ENCODE assay signal across 21 mouse cellular contexts in genomic region chr2:34016350-34017141, GRCm38 (mm10).
DNase-seq lines count a peak whose midpoint lies in the region; ATAC-seq lines count a peak whose summit lies in the region.
"Had no signal": no experiment of that assay in that cellular context is flagged by ENCODE, and none has a peak within 500 bp of the region (broad histone marks: within the 10 kb centered on the region; RNA-seq: fewer than 3 reads in every experiment).

No protein-coding gene starts in this region.

- no peak overlapping the region; the same call in 1 of the 2 replicates for H3K27ac ChIP-seq in midbrain, embryonic 11.5 days (ENCODE audit: low read depth, low read length)
- H3K27ac ChIP-seq in midbrain, embryonic 10.5 days (replicated peaks): no peak overlapping the region; the same call in 1 of the 2 replicates
- H3K27ac ChIP-seq in forebrain, embryonic 14.5 days (ENCODE audit: low read depth, low read length): peak overlapping the region; percentile 56
- peak overlapping the region; percentile 63 for H3K27ac ChIP-seq in hindbrain, embryonic 15.5 days (replicated peaks)
- H3K27ac ChIP-seq in neural tube, embryonic 13.5 days (replicated peaks): peak overlapping the region; percentile 80
- H3K27ac ChIP-seq: embryonic facial prominence, embryonic 15.5 days; stomach, postnatal 0 days had no signal

- no peak for DNase-seq in midbrain, embryonic 11.5 days (ENCODE audit: low spot score, missing footprints)
- DNase-seq in midbrain, embryonic 10.5 days (ENCODE audit: low spot score): no peak
- peak; percentile 83 for DNase-seq in forebrain, embryonic 14.5 days (ENCODE audit: low spot score)
- no peak for DNase-seq in cerebellum, adult 18-20 months
- no peak for DNase-seq in lung, postnatal 10 days
- no peak for DNase-seq in layer of hippocampus, adult 9-11 months
- DNase-seq: adrenal gland, postnatal 14 days; B cell, adult 2 months; cerebellum, adult 8-10 months; gastrocnemius, postnatal 10 days; heart, postnatal 10 days; kidney, adult 9 months; kidney, postnatal 36 days; lung, postnatal 36 days; thymus, postnatal 25 days had no signal

- H3K27me3 ChIP-seq in midbrain, embryonic 11.5 days (ENCODE audit: control insufficient read depth, insufficient read depth, low read length): no peaks in the 10 kb centered on the region
- no peaks in the 10 kb centered on the region for H3K27me3 ChIP-seq in midbrain, embryonic 10.5 days (ENCODE audit: low read depth, poor library complexity, severe bottlenecking)
- H3K27me3 ChIP-seq in forebrain, embryonic 14.5 days (replicated peaks; ENCODE audit: control insufficient read depth, insufficient read depth, low read length): no peaks in the 10 kb centered on the region
- H3K27me3 ChIP-seq in hindbrain, embryonic 15.5 days: no peaks in the 10 kb centered on the region
- no peaks in the 10 kb centered on the region for H3K27me3 ChIP-seq in neural tube, embryonic 13.5 days
- H3K27me3 ChIP-seq: embryonic facial prominence, embryonic 15.5 days had no signal

- peak overlapping the region; percentile 11; the same call in 1 of the 2 replicates for H3K4me2 ChIP-seq in midbrain, embryonic 11.5 days
- H3K4me2 ChIP-seq in forebrain, embryonic 14.5 days (ENCODE audit: low read length): peak overlapping the region; percentile 18
- H3K4me2 ChIP-seq in hindbrain, embryonic 15.5 days: 0 out of 2 replicates have a peak overlapping the region, but pooled peaks have one; percentile 27
- H3K4me2 ChIP-seq in neural tube, embryonic 13.5 days: peak overlapping the region; percentile 13
- H3K4me2 ChIP-seq: embryonic facial prominence, embryonic 15.5 days had no signal

- no peak overlapping the region for H3K4me3 ChIP-seq in midbrain, embryonic 11.5 days (ENCODE audit: low read depth, low read length)
- no peak overlapping the region for H3K4me3 ChIP-seq in midbrain, embryonic 10.5 days
- no peak overlapping the region for H3K4me3 ChIP-seq in forebrain, embryonic 14.5 days (ENCODE audit: low read depth, low read length)
- H3K4me3 ChIP-seq in hindbrain, embryonic 15.5 days: no peak overlapping the region
- no peak overlapping the region for H3K4me3 ChIP-seq in neural tube, embryonic 13.5 days
- H3K4me3 ChIP-seq: embryonic facial prominence, embryonic 15.5 days had no signal

- peaks cover 15% of the 10 kb centered on the region for H3K4me1 ChIP-seq in midbrain, embryonic 11.5 days (ENCODE audit: control insufficient read depth, insufficient read depth, low read length)
- H3K4me1 ChIP-seq in midbrain, embryonic 10.5 days: peaks cover 27% of the 10 kb centered on the region
- H3K4me1 ChIP-seq in forebrain, embryonic 14.5 days (ENCODE audit: control insufficient read depth, insufficient read depth, low read length): peaks cover 19% of the 10 kb centered on the region
- peaks cover 13% of the 10 kb centered on the region for H3K4me1 ChIP-seq in hindbrain, embryonic 15.5 days (replicated peaks)
- H3K4me1 ChIP-seq in neural tube, embryonic 13.5 days (replicated peaks): peaks cover 20% of the 10 kb centered on the region

- no peaks in the 10 kb centered on the region for H3K9me3 ChIP-seq in midbrain, embryonic 11.5 days (ENCODE audit: control insufficient read depth, low read length)
- peaks cover 5% of the 10 kb centered on the region; the same call in 1 of the 2 replicates for H3K9me3 ChIP-seq in midbrain, embryonic 10.5 days (replicated peaks)
- no peaks in the 10 kb centered on the region for H3K9me3 ChIP-seq in forebrain, embryonic 14.5 days (replicated peaks; ENCODE audit: control insufficient read depth, low read length)
- H3K9me3 ChIP-seq in hindbrain, embryonic 15.5 days: no peaks in the 10 kb centered on the region
- H3K9me3 ChIP-seq in neural tube, embryonic 13.5 days: 0 out of 2 replicates have a peak, but pooled peaks cover 4% of the 10 kb centered on the region
- H3K9me3 ChIP-seq: embryonic facial prominence, embryonic 15.5 days had no signal

- H3K36me3 ChIP-seq in midbrain, embryonic 11.5 days (ENCODE audit: control insufficient read depth, insufficient read depth, low read length): no peaks in the 10 kb centered on the region
- no peaks in the 10 kb centered on the region for H3K36me3 ChIP-seq in midbrain, embryonic 10.5 days
- no peaks in the 10 kb centered on the region for H3K36me3 ChIP-seq in forebrain, embryonic 14.5 days (ENCODE audit: control insufficient read depth, insufficient read depth, low read length)
- no peaks in the 10 kb centered on the region for H3K36me3 ChIP-seq in hindbrain, embryonic 15.5 days
- H3K36me3 ChIP-seq in neural tube, embryonic 13.5 days: no peaks in the 10 kb centered on the region
- H3K36me3 ChIP-seq: embryonic facial prominence, embryonic 15.5 days had no signal

- 41% methylated on average over 20 of the region's 20 CpGs for WGBS in midbrain, embryonic 11.5 days
- 44% methylated on average over 20 of the region's 20 CpGs for WGBS in midbrain, embryonic 10.5 days
- 8% methylated on average over 19 of the region's 20 CpGs for WGBS in forebrain, embryonic 14.5 days
- WGBS in hindbrain, embryonic 15.5 days: 20% methylated on average over 20 of the region's 20 CpGs
- 27% methylated on average over 20 of the region's 20 CpGs for WGBS in neural tube, embryonic 13.5 days

- H3K9ac ChIP-seq in midbrain, embryonic 11.5 days (ENCODE audit: low read length): no peak overlapping the region
- no peak overlapping the region for H3K9ac ChIP-seq in forebrain, embryonic 14.5 days (ENCODE audit: low read length)
- H3K9ac ChIP-seq in hindbrain, embryonic 15.5 days: no peak overlapping the region
- peak overlapping the region; percentile 56 for H3K9ac ChIP-seq in neural tube, embryonic 13.5 days
- H3K9ac ChIP-seq: embryonic facial prominence, embryonic 15.5 days had no signal

- ATAC-seq in midbrain, embryonic 11.5 days (ENCODE audit: low FRiP score): peak; percentile 42; the same call in 1 of the 2 replicates
- ATAC-seq in forebrain, embryonic 14.5 days: peak; percentile 82
- no peak for ATAC-seq in hindbrain, embryonic 15.5 days (ENCODE audit: low FRiP score, low read depth)
- peak; percentile 63; the same call in 1 of the 2 replicates for ATAC-seq in neural tube, embryonic 13.5 days (ENCODE audit: low read depth)
- ATAC-seq: activated CD4-positive, CD25-positive, alpha-beta regulatory T cell, adult 4 months; inflammation-experienced regulatory T-cells, adult 6 months had no signal

Comparison
In these comparisons a context has a peak if more than half of its experiments do, and no peak if none do; other contexts are left out.
1. H3K27ac ChIP-seq: peak in forebrain, embryonic 14.5 days (single experiment), hindbrain, embryonic 15.5 days (single experiment) and neural tube, embryonic 13.5 days (single experiment); none in midbrain, embryonic 11.5 days (single experiment) and midbrain, embryonic 10.5 days (single experiment).
2. Peak in every context shown above with its lines, with median percentiles within 50 percentile points of each other: H3K4me2 ChIP-seq.